Mouse (Mus musculus): ENCODE measurements around the gene Gins3.

DNA sequence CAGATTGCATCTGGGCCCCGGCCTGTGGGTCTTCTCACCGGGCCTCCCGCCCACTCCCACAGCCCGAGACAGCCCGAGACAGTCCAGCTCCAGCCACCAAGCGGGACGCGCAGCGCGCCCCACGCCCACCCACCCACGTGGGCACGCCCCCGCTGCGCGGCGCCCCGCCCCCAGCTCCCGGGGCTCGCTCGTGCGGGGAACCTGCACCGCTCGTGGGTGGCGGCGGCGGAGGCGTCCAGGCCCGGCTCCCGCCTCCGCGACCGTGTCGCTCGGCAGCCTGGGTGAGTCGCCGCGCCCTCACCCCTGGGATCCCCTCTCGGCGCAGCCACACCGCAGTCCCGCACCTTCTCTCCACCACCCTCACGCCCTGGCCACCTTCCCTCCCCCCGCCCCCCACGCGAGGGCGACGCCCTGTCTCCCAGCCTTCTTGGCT lies 44.4 kb downstream of the Gins3 start:
- TF ChIP-seq CTCF (conservative IDR thresholded peaks at IDR 0.05; ENCODE audit: insufficient read depth, insufficient read length, low read depth, low read length), result no peak
- TF ChIP-seq POLR2A (IDR thresholded peaks at IDR 0.05; ENCODE audit: low read depth, low read length), result no peak

Data from kidney, adult 2 months (tissue).